Mouse (Mus musculus) adrenal gland, adult 8-10 months (tissue): ENCODE measurements around the gene Pfas. TPM values are rescaled to one million over a fixed set of nuclear protein-coding genes. Genes with fewer than 3 reads are reported as not detected.

Experiments used
- microRNA-seq, 2 experiments: library from miRNA; unstranded; fragments of <30 nt; microRNA quantifications; one replicate each; pipeline ENCODE4 v1.2.0; 2022
- total RNA-seq, 4 experiments: library from RNA; stranded (reverse); gene quantifications; 2 replicates each; pipeline ENCODE4 v1.2.4; 2022

Gene Pfas
- total RNA-seq, 4 experiments from 2014 or later: 33.9 to 48.4 (median 40.5) TPM

Small RNA genes within 50 kb of the gene (microRNA-seq; reads per million reads assigned to microRNA genes)
- gene Mir3062: 0 to 0.17 reads per million in 2 experiments

Other genes starting within 250 kb of the Pfas start
- 10 to 100 TPM; 59.5 to 79.4 (median 68.0) TPM for gene Ndel1, start 136.6 kb downstream of the Pfas start, total RNA-seq
- gene Rnf222, start 119.9 kb downstream of the Pfas start, total RNA-seq: under 1 TPM in 3 of 4 experiments, not detected in 1; 0.08 to 0.21 (median 0.09) TPM
- gene Rpl26, start 106.9 kb downstream of the Pfas start, total RNA-seq: 1,000 to 10,000 TPM; 1,214 to 1,402 (median 1,307) TPM
- gene Odf4, start 81.4 kb downstream of the Pfas start, total RNA-seq: 1 to 10 TPM in 1 of 4 experiments, under 1 TPM in 2, not detected in 1; 0.35 to 1.7 (median 0.78) TPM
- 10 to 100 TPM; 15.5 to 32.7 (median 24.5) TPM for gene Arhgef15, start 51.0 kb downstream of the Pfas start, total RNA-seq
- gene Slc25a35, start 40.3 kb downstream of the Pfas start, total RNA-seq: 10 to 100 TPM; 14.7 to 35.0 (median 28.1) TPM
- 10 to 100 TPM; 21.0 to 27.9 (median 23.6) TPM for gene Rangrf, start 33.3 kb downstream of the Pfas start, total RNA-seq
- gene Ctc1, start 7.5 kb upstream of the Pfas start, total RNA-seq: 10 to 100 TPM; 30.7 to 46.1 (median 39.2) TPM
- 1 to 10 TPM; 1.7 to 2.9 (median 2.3) TPM for gene Aurkb, start 37.2 kb upstream of the Pfas start, total RNA-seq
- 10 to 100 TPM; 29.8 to 33.9 (median 31.5) TPM for gene Borcs6, start 51.3 kb upstream of the Pfas start, total RNA-seq
- gene Tmem107, start 62.3 kb upstream of the Pfas start, total RNA-seq: 10 to 100 TPM; 13.1 to 28.3 (median 19.4) TPM
- 100 to 1,000 TPM; 118 to 221 (median 178) TPM for gene Vamp2, start 80.0 kb upstream of the Pfas start, total RNA-seq
- 100 to 1,000 TPM in 1 of 4 experiments, 10 to 100 TPM in 3; 30.0 to 119 (median 51.6) TPM for gene Per1, start 86.8 kb upstream of the Pfas start, total RNA-seq
- gene Hes7, start 111.9 kb upstream of the Pfas start, total RNA-seq: under 1 TPM in 2 of 4 experiments, not detected in 2; 0.18 to 0.22 TPM
- gene 9130213A22Rik, start 114.1 kb upstream of the Pfas start, total RNA-seq: under 1 TPM; 0.26 to 0.95 (median 0.84) TPM
- 1 to 10 TPM in 3 of 4 experiments, under 1 TPM in 1; 0.87 to 2.2 (median 1.7) TPM for gene Aloxe3, start 117.4 kb upstream of the Pfas start, total RNA-seq
- gene Alox12b, start 148.5 kb upstream of the Pfas start, total RNA-seq: not detected
- gene Alox8, start 189.4 kb upstream of the Pfas start, total RNA-seq: not detected
- gene Gucy2e, start 228.6 kb upstream of the Pfas start, total RNA-seq: not detected